Mouse (Mus musculus) CD4-positive, CD25-positive, alpha-beta regulatory T cell, adult 2 months (primary cell): ENCODE results near the gene Npy.

ENCODE experiments used
- DNase-seq: peaks from one replicate; pipeline ENCODE4 v3.0.0-alpha.2; 2012; ENCODE audit warnings: low read depth, low spot score

Npy gene

DNA sequence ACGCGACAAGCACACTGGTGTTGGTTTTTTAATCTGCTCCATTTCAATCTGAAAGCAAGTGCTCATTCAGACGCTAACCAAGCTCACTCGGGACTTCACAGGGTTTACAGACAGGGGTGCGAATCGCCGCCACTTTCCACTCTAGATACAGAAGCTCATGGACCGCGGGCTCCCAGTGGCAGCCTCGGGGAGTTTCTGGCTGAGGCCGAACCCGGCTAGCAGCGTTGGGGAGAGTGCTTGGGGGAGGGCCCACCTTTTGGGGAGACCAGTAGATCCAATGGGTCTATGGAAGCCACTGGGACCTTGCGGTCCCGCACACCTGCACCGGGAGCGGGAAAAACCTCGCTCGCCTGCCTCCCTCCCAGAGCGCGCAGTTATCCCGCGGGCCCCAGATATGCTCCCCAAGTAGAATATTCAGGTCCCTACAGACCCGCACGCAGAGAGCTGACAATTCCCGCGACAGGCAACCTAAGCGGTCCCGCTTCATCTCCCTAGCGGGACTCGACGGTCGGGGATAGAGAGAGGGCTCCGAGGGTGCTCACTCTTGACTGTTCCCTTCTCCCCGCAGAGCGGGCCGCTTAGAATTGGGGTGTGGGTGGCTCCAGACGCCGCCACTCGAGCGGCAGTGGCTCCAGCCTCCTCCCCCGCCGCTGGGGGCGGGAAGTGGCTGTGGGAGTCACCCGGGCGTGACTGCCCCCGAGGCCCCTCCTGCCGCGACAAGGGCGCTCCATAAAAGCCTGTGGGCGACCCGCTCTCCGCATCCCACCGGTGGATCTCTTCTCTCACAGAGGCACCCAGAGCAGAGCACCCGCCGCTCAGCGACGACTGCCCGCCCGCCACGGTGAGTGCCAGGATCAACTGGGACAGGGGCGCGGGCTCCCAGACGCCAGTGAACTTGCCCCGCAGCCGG, at the start of gene Npy:
Npy (plus strand) TSS at position 750 of the 910 bp plus-strand sequence.
- DNase-seq, result peak; percentile 34

DNA sequence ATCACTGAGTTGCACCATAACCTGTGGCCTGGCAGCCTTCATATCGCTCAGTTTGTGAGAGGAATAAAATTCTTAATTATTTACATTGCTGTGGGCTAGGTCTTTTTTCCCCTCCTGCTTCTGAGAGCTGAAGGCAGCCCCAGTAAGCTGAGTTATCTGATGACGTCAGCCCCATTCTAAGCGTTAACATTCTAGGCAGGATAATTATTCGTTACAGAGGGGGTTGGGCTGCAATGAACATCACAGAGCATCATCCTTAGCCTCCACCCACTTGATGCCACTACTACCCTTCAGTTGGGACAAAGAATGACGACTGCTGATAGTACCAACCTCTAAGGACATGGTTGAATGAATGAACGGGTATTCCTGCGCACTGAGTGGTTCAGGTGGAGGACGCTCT, 47.5 kb upstream of the Npy start:
- no peak for DNase-seq

DNA sequence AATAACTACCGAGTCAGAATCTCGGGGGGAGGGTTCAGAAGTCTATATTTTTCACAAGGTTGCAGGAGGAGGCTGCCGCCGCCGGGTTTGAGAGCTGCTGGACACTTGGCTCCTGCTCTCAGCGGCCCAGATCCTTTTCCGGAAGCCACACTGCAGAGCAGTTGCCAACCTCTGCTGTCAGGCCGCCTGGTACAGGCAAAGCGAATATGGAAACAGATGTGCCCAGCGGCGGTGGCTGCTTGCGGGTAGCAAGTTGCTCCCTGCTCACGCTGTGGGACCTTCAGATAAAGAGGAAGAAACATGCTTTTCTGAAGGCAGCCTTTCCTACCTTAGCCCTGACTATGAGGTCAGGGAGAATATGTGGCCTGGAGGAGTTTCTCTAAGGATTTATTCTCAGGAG, 44.4 kb upstream of the Npy start:
- DNase-seq, result no peak

DNA sequence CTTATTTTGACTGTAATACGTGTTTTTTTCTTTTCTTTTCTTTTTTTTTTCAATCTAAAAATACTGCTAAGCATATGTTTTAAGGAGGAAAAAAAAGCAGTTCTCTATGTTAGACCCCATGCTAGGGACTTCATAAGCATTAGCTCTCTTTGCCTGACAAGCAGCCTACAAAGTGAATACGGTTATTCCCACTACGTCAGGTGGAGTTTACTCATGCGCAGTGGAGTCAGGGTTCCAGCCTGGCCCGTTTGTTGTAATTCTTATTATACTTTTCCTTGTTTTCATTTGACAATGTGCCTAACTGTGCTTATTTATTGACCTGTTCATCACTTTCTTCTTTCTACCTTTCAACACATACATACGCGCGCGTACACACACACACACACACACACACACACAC, 43.8 kb upstream of the Npy start:
- DNase-seq, result no peak

GRCm38 (mm10) chr6:49779606-49780005, 42.9 kb upstream of the Npy start:
- no peak for DNase-seq

DNA sequence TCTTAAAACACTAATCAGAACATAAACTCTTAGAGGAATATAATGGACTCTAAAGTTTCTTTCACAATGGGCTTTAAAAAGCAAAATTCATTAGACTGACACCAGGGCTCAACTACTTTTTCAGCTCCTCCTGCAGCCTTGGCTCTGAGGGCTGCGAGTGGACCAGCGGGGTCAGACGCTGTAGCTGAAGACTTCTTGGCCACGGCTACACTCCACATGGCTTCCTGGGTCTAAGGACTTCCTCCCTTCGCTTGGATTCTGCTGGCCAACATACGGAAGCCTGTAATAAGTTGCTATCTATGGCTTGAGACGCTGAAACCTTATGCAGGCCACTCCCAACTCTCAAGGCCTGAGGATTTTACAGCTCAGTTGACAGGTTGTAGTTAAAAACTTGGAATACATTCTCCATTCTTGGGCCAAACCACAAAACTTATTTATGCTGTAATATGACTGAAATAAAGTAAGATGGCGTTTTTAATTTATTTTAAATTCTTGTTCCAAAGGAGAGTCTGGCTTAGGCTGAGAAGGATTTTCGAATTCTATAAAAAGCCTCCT, 41.6 kb upstream of the Npy start:
- DNase-seq, result no peak

GRCm38 (mm10) chr6:49781852-49782251, 40.7 kb upstream of the Npy start:
- no peak for DNase-seq

GRCm38 (mm10) chr6:49782679-49783078, 39.8 kb upstream of the Npy start:
- DNase-seq, result no peak

- DNase-seq, result no peak
These were observed 30.0 kb upstream of the Npy start for GRCm38 (mm10) chr6:49792524-49792923.

- DNase-seq, result no peak
These were observed 18.4 kb upstream of the Npy start for GRCm38 (mm10) chr6:49804105-49804504.

- DNase-seq, result peak; percentile 3
These were observed 14.4 kb upstream of the Npy start for GRCm38 (mm10) chr6:49808076-49808475.

DNA sequence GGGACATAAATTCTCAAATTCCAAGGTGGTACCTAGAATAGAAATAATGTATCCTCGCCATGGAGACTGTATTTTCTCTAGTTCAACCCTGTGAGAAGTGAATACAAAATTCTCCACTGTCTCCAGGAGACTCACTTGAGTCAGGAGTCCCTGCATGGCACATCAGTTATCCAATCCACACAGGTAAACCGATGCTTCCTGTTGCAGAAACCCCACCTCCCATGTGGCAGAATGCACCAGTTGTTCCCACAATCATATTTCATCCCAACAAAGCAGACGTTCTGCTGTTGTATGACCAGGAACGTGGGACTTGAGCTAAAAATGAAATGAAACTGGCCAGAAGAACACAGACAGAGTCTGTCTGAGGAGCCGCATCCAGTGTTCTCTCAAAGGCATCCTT, 5.3 kb upstream of the Npy start:
- no peak for DNase-seq

- no peak for DNase-seq
These were observed 4.9 kb upstream of the Npy start for GRCm38 (mm10) chr6:49817625-49818024.

DNA sequence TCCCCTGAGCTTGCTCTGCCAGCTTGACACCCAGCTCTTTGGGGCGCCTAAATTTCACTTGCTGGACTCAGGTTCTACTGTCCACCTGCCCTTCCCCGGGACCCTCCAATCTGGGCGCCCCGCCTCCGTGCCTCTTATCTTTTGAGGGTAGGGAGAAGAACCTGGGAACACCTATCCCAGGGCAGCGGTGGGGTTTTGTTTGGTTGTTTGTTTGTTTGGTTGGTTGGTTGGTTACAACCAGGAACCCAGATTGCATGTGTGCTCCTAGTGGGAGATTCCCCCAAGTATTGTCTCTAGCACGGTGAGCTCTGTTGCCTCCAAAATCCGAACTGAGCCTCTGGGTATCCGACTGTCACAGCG, 341 bp downstream of the Npy start:
- no peak for DNase-seq

GRCm38 (mm10) chr6:49823371-49823770, 861 bp downstream of the Npy start:
- no peak for DNase-seq

DNA sequence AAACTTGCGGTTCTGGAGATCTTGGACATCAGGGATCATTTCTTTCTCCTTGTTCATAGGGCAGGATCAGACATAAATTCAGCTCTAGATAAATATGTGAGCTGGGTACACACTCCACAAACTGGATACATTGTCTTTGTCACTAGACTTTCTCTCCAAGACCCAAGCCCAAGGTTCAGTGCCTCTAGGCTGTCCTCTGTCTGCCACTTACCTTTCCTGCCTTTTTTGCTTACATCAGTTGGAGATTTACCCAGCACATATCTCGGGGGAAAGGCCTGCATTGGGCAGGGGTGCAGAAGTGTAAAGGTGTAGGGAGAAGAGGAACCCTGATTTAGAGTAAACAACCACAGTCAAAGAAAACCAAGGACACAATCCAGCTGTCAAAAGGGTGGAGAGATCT, 1.3 kb downstream of the Npy start:
- no peak for DNase-seq

DNA sequence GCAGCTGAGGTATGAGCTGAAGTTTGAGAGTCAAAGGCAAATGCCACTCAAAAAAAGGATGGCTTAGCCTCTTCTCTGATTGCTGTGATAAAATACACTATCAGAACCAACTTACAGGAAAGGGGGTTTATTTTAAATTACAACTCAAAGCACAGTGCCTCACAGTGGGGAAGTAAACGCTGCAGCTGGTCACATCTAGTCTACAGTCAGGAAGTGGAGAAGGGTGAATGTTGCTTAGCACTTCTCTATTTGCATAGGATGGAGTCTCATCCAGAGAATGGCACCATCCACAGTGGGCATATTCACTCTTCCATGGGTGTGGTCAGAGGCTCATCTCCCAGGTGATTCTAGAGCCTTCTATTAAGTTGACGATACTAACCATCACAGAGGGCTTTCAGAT, 9.1 kb downstream of the Npy start:
- no peak for DNase-seq

GRCm38 (mm10) chr6:49856830-49857229, 34.3 kb downstream of the Npy start:
- no peak for DNase-seq

DNA sequence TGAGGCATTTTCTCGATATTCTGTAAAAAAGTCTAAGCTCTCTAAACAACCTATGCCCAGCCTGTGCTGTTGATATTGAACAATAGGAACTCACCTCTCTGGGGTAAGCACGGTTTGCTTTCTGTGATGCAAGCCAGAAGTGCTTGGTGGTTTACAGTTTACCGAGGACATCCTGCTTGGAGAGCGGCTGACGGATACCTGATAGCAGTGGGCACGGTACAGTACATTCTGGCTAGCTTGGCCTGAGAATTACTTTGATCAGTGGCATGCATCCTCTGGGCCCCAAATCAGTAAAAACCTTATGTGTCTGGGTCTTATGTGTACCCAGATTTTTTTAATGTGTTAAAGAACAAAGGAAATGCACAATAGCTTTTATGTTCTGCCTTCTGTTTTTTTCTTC, 45.1 kb downstream of the Npy start:
- DNase-seq, result no peak

DNA sequence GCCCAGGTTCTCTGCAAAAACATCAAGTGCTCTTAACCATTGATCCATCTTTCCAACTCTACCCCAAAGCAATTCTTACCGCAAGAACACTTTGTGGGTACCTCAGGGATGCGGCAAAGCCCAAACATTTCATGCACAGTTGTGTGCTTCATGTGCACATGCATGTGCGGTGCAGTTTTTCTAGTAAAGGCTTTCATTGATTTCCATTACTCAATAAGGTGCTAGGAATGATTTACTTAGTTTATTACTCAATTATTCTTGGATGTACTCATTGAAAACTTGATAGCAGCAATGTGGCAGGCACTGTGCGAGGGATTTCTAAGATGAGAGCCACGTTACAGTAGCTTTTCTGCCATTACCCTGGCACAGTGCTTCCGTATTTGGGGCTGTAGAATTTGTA, 48.6 kb downstream of the Npy start:
- DNase-seq, result no peak

GRCm38 (mm10) chr6:49873556-49873955, 51.0 kb downstream of the Npy start:
- DNase-seq, result no peak

- DNase-seq, result no peak
These were observed 52.6 kb downstream of the Npy start for GRCm38 (mm10) chr6:49875160-49875559.

GRCm38 (mm10) chr6:49875791-49876190, 53.3 kb downstream of the Npy start:
- DNase-seq, result no peak
